Mouse (Mus musculus): ENCODE data around the gene Arl5c. TPM values are rescaled to one million over a fixed set of nuclear protein-coding genes. Genes with fewer than 3 reads are reported as not detected.

Gene Arl5c
- polyA plus RNA-seq, 1 experiment: 2.0 TPM

DNA sequence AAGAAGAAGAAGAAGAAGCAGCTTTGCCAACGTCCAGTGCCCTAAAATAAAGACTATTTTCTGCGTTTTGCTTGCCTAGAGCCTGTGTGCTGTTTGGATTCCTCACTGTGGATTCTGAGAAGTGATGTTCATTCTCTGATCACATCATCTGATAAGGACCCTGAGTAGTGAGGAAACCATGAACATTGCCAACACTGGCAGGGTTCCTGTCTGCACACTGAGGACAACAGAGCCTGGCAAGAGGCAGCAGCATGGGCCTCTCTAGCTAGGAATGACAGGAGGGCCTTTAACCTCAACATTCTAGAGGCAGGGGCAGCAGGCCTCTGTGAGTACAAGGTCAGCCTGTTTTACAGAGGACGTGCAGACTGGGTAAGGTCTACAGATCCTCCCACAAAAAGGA, 28.5 kb upstream of the Arl5c start:
- Histone ChIP-seq H3K4me1 (ENCODE audit: control insufficient read depth, insufficient read depth, low read length) (peaks cover 17% of the 10 kb centered on the region), H3K27ac (ENCODE audit: insufficient read depth, low read length) (no peak overlapping the region), H3K4me3 (replicated peaks; ENCODE audit: insufficient read depth, low read depth, low read length) (no peak overlapping the region), H3K27me3 (ENCODE audit: control insufficient read depth, insufficient read depth, low read length) (no peaks in the 10 kb centered on the region)
- no peak for DNase-seq
- TF ChIP-seq POLR2A (IDR thresholded peaks at IDR 0.05; ENCODE audit: borderline replicate concordance, insufficient read depth, low read length) (no peak), CTCF (IDR thresholded peaks at IDR 0.05; ENCODE audit: borderline replicate concordance, insufficient read depth, low read depth, low read length) (no peak)
- 90% methylated on average over 3 of the region's 3 CpGs for WGBS

DNA sequence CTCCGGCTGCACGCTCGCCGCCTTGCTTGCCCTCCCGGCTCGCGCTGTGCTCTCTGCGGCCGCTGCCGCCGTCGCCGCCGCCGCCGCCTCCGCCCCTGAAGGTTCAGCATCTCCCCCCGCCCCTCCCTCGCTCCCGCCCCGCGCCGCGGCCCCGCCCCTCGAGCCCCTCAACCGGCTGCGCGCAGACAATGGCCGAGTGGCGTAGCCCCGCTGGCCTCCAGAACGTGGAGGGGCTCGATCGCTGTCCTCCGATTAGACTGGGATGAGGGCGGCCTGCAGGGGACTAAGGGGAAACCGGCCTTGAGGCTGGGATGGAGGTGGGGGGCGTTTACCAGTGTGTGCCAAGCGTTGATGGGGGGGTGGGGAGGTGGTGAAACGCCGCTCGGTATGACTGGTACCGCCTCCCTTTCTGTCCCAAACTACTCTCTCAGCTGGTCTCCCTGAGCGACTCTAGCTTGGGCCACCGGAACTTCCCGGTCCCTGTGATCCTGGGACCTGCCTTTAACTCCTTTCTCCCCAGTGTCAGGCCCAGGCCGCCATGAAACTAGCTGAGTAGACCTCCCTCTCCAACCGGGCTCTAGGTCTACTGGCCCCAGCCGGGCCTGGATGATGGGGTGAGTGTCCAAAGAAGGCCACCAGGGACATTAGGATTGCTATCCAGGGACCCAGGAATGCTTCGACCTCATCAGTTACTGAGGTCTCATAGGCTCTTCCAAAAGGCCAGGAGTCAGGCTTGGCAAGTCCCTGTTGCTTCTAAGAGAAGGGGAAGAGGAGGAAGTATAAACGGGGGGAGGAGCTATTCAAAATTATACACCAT, 26.8 kb upstream of the Arl5c start, which contains the start of gene Cacnb1:
Gene Cacnb1 (minus strand): TSS at position 480 of the 817 bp plus-strand sequence.
- Histone ChIP-seq H3K27ac (ENCODE audit: insufficient read depth, low read length) (peak within 1 kb of the TSS; percentile 67), H3K4me3 (replicated peaks; ENCODE audit: insufficient read depth, low read depth, low read length) (peak within 1 kb of the TSS; percentile 92), H3K27me3 (ENCODE audit: control insufficient read depth, insufficient read depth, low read length) (no peaks in the 10 kb centered on the region), H3K4me1 (ENCODE audit: control insufficient read depth, insufficient read depth, low read length) (peaks cover 17% of the 10 kb centered on the region)
- under 1% methylated on average over 44 of the region's 52 CpGs for WGBS
- 0 out of 2 replicates have a peak, but pooled peaks have one; percentile 37 for TF ChIP-seq POLR2A (IDR thresholded peaks at IDR 0.05; ENCODE audit: borderline replicate concordance, insufficient read depth, low read length)
- TF ChIP-seq CTCF (IDR thresholded peaks at IDR 0.05; ENCODE audit: borderline replicate concordance, insufficient read depth, low read depth, low read length): no peak
- peak; percentile 68 to 71 for DNase-seq

DNA sequence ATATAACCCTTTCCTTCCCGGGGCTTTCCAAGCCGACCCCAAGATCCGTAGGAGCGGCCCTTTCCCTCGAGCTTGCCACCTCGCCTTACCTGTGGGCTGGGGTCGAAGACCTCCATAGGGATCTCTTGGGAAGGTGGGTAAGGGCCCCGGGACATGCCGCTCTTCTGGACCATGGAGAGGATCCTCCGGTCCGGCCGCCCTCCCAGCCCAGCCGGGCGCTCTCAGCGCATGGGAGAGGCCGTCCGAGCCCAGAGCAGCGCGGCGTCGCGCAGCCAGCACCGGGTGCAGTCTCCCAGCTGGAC, 26.2 kb upstream of the Arl5c start:
- Histone ChIP-seq H3K4me3 (replicated peaks; ENCODE audit: insufficient read depth, low read depth, low read length) (peak overlapping the region; percentile 92), H3K27ac (ENCODE audit: insufficient read depth, low read length) (peak overlapping the region; percentile 67), H3K4me1 (ENCODE audit: control insufficient read depth, insufficient read depth, low read length) (peaks cover 17% of the 10 kb centered on the region), H3K27me3 (ENCODE audit: control insufficient read depth, insufficient read depth, low read length) (no peaks in the 10 kb centered on the region)
- DNase-seq: no peak
- TF ChIP-seq POLR2A (IDR thresholded peaks at IDR 0.05; ENCODE audit: borderline replicate concordance, insufficient read depth, low read length) (no peak), CTCF (IDR thresholded peaks at IDR 0.05; ENCODE audit: borderline replicate concordance, insufficient read depth, low read depth, low read length) (no peak)
- WGBS: under 1% methylated on average over 21 of the region's 23 CpGs

DNA sequence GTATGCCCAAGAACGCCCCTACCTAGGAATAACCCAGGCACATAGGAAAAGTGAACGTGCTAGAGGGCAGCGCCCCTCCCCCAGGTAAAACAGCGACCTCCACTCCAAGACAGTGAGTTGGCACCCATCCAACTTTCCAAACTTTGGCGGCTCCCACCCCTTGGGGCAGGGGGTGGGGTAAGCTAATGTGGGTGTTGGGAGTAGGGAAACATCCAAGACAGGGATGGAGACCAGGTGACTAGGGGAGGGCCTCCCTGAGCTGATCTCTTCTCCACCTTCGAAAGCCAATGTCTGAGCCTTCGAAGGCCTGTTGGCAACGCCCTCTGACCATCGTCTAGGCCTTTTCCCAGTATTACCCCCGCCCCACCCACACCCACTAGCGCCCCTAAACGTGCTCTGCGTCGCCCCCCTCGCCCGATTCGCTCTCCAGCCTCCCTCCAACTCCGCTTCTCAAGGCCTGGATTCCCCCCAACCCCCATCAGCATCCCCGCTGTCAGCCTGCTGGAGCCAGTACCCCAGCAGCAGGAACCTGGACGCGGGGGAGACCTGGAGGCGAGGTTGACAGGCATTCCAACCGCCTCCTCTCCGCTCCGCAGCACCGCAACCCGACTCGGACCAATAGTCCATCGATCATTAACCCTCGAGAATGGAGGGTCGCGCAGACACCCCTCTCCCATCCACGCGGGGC, 25.7 kb upstream of the Arl5c start:
- peaks cover 17% of the 10 kb centered on the region for H3K4me1 ChIP-seq (ENCODE audit: control insufficient read depth, insufficient read depth, low read length)
- peak in 1 of 2 experiments; percentile 62 for DNase-seq
- TF ChIP-seq CTCF (IDR thresholded peaks at IDR 0.05; ENCODE audit: borderline replicate concordance, insufficient read depth, low read depth, low read length) (no peak), POLR2A (IDR thresholded peaks at IDR 0.05; ENCODE audit: borderline replicate concordance, insufficient read depth, low read length) (no peak)
- peak overlapping the region; percentile 67 for H3K27ac ChIP-seq (ENCODE audit: insufficient read depth, low read length)
- H3K4me3 ChIP-seq (replicated peaks; ENCODE audit: insufficient read depth, low read depth, low read length): peak overlapping the region; percentile 92
- 2% methylated on average over 34 of the region's 34 CpGs for WGBS
- no peaks in the 10 kb centered on the region for H3K27me3 ChIP-seq (ENCODE audit: control insufficient read depth, insufficient read depth, low read length)

DNA sequence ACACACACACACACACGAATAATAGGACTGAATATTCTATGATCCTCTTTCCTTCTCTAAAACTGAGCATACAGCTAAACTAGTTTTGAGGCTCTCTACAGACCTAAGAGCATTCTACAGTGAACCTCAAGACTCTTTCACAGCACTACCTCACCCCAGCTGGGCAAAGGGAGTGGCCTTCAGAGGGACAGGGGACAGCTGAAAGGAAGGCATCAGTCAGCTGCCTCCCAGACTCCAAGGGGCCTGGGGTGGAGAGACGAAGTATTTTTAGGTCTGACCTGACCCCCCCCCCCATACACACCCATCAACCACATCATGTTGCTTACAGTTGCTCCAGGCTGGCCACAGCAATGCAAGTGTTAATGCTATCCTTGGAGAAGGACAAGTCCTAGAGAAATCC, 25.1 kb upstream of the Arl5c start:
- TF ChIP-seq POLR2A (IDR thresholded peaks at IDR 0.05; ENCODE audit: borderline replicate concordance, insufficient read depth, low read length) (no peak), CTCF (IDR thresholded peaks at IDR 0.05; ENCODE audit: borderline replicate concordance, insufficient read depth, low read depth, low read length) (no peak)
- WGBS: 31% methylated on average over 2 of the region's 2 CpGs
- Histone ChIP-seq H3K27ac (ENCODE audit: insufficient read depth, low read length) (no peak overlapping the region), H3K4me1 (ENCODE audit: control insufficient read depth, insufficient read depth, low read length) (peaks cover 17% of the 10 kb centered on the region), H3K27me3 (ENCODE audit: control insufficient read depth, insufficient read depth, low read length) (no peaks in the 10 kb centered on the region), H3K4me3 (replicated peaks; ENCODE audit: insufficient read depth, low read depth, low read length) (peak overlapping the region; percentile 92)
- no peak for DNase-seq

DNA sequence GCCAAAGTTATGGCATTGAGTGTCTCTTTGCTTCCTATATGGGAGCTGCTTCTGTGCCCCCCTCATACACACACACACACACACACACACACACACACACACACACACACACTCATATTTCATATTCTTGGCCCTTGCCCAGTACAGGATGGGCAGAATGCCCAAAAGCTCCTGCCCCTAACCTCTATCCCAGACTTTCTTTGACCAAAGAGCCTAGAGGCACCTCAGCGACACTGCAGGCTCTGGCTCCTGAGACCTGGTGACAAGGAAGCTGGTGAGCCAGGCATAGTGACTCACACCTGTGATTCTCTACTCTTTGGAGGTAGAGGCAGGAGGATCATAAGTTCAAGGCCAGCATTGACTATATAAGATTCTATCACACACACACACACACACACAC, 24.7 kb upstream of the Arl5c start:
- H3K4me1 ChIP-seq (ENCODE audit: control insufficient read depth, insufficient read depth, low read length): peaks cover 17% of the 10 kb centered on the region
- no peak for DNase-seq
- no peak overlapping the region for H3K4me3 ChIP-seq (replicated peaks; ENCODE audit: insufficient read depth, low read depth, low read length)
- no peak overlapping the region for H3K27ac ChIP-seq (ENCODE audit: insufficient read depth, low read length)
- TF ChIP-seq POLR2A (IDR thresholded peaks at IDR 0.05; ENCODE audit: borderline replicate concordance, insufficient read depth, low read length) (no peak), CTCF (IDR thresholded peaks at IDR 0.05; ENCODE audit: borderline replicate concordance, insufficient read depth, low read depth, low read length) (no peak)
- 42% methylated on average over 1 of the region's 1 CpGs for WGBS
- H3K27me3 ChIP-seq (ENCODE audit: control insufficient read depth, insufficient read depth, low read length): no peaks in the 10 kb centered on the region

DNA sequence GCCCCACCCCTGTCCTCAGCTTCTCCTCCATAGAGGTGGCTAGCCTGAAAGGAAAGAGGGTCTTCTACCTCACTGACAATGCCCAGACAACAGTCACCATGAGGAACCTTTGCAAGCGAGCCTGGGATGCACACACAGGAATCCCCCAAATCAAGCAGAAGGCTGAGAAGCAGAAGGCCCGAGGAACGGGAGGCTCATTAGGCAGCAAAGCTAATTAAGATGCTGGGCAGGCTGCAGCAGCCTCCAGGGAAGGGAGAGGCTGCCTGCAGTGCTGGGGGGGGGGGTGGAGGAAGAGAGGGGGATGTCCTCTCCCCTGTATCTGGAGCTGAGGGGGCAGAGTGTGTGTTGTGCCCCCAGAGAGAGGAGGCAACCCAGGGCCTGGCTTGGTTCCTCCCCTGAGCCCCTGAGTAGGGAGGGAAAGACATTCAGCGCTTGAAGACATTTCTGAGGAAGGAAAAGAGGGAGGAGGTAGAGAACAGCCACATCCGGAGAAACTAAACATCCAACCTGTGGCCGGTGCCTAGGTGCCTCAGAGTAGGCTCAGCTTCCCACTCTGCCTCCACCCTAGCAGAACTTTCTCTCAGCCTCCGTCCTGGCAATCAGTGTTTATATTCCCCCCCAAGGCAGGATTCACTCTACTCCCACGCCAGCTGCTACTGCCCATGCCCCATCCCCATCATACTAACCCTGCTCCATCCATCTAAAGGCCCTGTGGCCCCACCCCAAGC, 24.1 kb upstream of the Arl5c start:
- Histone ChIP-seq H3K27ac (ENCODE audit: insufficient read depth, low read length) (no peak overlapping the region), H3K4me3 (replicated peaks; ENCODE audit: insufficient read depth, low read depth, low read length) (no peak overlapping the region), H3K27me3 (ENCODE audit: control insufficient read depth, insufficient read depth, low read length) (no peaks in the 10 kb centered on the region), H3K4me1 (ENCODE audit: control insufficient read depth, insufficient read depth, low read length) (peaks cover 17% of the 10 kb centered on the region)
- TF ChIP-seq CTCF (IDR thresholded peaks at IDR 0.05; ENCODE audit: borderline replicate concordance, insufficient read depth, low read depth, low read length) (no peak), POLR2A (IDR thresholded peaks at IDR 0.05; ENCODE audit: borderline replicate concordance, insufficient read depth, low read length) (no peak)
- DNase-seq: no peak
- 44% methylated on average over 8 of the region's 8 CpGs for WGBS

Measured in cerebellum, adult 2 months (tissue).